Mouse (Mus musculus) frontal cortex, postnatal 36 days (tissue): Measurements from ENCODE around the gene Slain2.
"Not testable (repeated sequence)": the region's sequence is repeated elsewhere in the genome, so short reads cannot be mapped to it uniquely, and the experiment has no call there.

Experiments used
- DNase-seq, 2 experiments: peaks; one replicate each; pipeline ENCODE4 v3.0.0; 2022; ENCODE audit warnings: low spot score in 2 of 2

Gene Slain2

DNA sequence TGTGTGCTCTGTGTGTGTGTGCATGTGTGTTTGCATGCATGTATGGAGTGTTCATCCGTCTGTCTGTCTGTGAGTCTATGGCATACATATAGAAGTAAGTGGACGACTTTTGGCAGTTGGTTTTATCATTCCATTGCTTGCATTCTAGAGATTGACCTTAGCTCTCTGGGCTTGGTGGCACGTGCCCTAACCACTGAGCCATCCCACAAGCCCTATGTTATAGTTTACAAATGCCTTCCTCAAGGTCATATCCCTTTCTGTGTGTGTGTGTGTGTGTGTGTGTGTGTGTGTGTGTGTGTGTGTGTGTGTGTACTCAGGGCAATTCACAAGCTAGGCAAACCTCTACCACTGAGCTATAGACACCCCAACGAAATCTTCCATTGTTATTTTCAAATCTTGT, 12.2 kb upstream of the Slain2 start:
- DNase-seq, result no peak

DNA sequence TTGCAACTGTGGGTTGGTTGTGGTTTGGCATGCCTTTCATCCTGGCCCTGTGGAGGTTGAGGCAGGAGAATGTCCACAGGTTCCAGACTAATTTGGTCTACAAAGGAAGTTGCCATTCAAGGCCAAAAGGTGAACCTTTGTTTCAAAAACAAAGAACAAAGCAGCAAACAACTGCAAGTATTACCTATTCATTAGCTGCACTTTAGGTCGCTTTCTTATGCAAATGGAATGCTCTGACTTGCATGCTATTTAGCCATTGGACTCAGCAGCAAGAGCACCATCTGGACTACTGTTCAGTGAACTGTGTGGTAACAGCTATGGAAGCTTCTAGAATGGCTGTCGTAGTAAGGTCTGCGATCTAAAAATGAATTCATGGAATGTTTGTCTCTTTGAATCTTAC, 11.8 kb upstream of the Slain2 start:
- DNase-seq, result no peak

DNA sequence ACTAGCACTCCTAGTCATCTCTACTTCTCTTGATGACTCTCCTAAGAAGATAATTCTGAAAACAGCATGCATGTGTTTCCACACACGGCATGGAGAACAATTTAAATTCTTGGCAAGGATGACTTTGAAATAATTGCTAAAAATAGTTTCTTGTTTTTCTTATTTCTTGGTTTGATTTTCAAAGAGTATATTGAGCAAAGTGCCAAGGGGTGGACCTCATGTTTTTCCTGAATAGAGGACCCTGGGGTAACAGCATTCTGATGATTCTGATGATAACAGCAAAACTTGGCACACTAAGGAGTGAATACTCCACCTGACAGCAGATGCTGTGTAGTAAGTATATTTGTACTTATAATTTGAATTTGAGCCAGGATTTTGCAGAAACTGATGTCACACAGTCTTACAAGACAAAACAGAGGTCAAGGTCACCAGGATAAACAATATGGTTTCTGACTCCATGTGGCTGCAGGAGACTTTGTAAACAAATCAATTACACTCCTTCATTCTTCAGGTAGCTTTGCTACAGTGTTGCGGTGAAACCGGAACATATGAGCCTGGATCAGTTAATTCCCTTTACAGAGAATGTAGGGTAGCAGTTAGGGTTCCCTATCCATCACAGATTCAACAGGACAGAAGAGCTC, 11.1 kb upstream of the Slain2 start:
- no peak for DNase-seq

DNA sequence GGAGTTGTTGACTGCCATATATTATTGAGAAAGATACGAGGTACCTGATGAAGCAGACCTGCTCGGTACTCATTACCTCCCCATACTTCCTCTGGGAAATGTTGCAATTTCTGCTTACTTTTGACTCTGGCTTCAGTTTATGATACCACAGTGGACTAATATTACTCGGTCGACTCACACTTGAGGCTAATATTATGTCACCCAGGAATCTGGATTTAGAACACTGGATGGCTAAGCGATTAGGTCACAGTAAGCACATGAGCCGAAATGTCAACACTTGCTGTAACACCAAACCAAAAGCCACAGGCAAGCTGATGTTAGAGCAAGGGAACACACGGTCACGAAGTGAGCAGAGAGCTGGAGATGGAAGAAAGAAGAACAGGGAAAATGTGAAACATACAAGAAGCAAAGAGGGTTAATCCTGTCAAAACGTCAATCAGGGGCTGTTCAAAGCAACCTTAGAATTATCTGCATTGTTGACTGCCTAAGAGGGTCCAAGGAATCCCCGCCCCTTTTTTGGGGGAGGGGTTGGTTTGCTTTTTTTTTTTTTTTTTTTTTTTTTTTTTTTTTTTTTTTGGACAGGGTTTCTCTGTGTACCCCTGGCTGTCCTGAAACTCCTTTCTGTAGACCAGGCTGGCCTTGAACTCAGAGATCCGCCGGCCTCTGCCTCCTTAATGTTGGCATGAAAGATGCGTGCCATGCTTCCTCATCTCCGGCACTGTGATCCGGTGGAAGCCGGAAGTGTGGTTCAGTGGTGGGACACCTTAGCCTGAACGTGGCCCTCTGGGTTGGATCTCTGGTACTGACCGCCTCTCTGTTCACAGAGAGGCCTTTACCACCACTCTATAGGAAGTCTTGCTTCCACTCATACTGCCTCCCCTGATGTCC, 9.0 kb upstream of the Slain2 start:
- DNase-seq, result no peak

DNA sequence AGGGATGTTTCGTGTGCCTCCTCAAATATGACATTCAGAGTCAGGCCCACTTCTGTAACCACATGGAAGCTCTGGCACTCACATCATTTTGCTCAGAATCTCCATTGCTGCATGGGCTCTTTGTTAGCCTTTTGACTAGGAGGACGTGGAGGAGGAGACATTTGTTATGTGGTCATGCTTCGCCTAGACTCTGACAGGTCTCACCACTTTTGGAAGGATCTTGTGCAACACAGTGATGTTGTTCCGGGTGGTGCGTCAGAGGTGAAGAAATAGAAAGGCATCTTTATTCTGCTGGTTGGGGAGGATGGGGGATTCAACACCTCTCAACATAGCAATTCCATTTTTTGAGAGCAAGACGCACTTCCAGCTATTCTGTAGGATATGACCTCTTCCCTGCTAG, 6.7 kb upstream of the Slain2 start:
- DNase-seq, result no peak

DNA sequence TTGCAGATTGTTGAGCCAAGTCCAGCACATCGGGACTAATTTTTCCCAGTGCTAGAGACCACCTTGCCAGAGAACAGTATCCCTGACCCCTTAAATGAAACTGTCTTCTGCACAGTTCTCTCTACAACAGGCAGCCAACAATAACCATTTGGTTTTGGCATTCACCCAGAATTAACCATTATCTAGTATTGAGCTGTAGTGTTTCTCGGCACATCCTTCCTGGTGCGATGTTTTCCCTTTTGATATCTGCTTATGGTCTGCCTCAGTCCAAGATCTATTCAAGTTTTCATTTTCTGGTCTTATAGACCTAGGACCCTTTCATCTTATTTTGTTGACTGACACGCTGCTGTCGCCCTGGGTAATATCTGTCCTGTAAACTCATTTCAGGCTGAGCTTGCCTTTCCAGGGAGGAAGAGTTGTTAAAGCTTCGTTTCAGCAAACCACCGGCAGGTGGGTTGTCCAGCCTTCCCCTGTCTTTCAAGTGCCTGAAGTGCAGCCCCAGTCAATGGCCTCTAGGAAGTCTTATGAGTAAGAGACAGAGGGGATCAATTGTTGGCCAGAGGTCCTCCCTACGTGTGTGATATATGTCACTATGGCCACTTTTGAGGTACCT, 5.7 kb upstream of the Slain2 start:
- DNase-seq, result no peak

DNA sequence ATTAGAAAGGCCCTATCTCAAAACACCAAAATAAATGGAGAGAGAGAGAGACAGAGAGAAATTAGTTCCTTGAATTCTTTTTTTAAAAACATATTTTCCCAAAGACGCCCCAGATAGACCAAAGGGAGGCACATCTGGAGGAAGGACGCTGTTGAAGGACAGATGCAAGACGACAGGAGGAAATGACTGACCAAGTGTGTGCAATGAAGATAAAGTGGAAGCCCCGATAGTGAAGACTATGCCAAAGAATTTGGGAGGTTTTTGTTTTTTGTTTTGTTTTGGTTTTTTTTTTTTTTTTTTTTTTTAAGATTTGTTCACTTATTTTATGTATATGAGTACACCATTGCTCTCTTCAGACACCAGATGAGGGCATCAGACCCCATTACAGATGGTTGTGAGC, 4.7 kb upstream of the Slain2 start:
- no peak for DNase-seq

DNA sequence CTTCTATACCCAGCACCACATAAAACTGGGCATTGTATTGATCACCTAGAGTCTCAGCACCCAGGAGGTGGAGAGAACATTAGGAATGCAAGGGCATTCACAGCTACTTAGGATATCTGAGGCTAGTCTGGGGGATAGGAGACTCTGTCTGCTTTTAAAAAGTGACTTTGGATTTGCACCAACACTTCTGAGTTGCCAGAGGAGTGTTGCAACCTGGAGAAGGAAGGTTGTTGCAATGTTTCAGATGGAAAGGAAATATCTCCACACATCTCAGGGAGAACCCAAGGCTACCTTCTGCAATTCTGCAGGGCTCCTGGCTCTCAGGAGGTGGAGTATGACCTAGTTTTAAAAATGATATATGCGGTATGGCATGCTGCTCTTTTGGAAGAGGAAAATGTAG, 3.7 kb upstream of the Slain2 start:
- DNase-seq, result no peak

DNA sequence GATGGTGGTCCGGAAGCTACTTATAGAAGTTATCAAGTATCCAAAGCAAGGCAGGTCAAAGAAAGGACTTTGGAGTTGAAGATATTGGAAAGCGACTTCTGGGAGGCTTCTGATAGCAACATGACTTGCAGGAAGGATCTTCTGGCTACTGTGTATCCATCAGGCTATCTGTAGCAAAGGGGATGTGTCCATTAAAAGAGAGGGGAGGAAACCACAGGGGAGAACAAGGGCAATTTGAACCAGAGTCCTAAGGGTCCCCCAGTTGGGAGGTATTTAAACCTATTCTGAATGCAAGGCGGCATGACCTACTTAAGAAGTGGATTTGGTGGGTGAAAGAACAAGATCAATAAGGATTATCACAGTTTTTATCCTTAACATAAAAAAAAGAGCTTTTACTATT, 2.8 kb upstream of the Slain2 start:
- no peak for DNase-seq

DNA sequence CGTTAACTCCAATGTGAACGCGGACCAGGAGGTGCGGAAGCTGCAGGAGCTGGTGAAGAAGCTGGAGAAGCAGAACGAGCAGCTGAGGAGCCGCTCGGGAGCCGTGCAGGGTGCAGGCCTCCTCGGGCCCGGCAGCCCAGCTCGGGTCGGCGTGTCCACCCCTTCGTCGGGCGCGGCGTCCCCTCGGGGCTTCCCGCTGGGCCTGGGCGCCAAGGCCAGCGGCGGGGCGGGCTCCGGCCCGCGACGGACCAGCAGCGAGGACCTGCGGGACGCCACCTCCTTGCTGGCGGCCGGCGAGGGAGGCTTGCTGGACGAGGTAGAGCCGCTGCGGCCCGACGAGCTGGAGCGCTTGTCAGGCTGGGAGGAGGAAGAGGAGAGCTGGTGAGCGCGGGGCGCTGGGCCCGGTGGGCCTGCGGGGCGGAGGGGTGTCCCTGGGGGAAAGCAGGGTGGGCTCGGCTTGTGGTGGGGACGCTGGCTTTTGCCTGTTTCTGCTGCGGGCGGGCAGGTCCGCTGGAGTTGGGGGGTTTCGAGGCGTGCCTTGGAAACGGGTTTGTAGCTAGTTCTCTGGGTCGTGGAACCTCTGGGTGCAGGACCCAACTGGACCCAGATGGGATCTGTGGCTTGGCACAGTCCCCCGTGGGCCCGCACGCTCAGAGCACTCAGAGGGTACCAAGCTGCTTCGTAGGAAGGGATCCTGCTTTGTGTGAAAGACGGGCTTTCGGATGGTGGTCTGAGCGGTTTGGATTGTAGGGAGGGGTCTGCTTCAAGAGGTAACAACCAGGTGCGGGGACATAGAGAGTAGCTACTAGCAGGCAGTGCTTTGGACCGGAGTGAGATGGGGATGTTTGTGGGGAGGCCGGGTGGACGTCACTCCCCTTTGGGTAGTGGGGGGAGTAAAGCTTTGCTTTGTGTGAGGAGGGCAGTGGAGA, 793 bp downstream of the Slain2 start:
- peak; percentile 28 to 36 for DNase-seq

DNA sequence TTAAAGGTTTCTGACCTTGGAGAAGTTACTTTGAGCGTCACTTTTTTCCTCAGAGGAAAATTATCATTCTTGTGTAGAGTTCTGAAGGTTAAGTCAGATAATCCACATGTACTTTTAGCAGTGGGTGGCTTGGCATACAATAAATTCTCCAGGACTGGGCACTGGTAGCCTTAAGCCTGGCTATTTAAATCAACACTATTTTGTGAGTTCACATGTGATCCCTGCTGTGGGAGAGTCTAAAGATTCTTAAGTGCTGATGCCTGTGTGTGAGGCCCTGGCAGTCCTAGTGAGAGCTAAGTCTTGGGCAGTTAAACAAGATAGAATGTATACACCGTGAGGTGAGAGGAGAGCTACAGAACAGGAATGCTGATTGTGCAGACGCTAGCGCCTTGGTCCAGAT, 1.9 kb downstream of the Slain2 start:
- DNase-seq, result no peak

DNA sequence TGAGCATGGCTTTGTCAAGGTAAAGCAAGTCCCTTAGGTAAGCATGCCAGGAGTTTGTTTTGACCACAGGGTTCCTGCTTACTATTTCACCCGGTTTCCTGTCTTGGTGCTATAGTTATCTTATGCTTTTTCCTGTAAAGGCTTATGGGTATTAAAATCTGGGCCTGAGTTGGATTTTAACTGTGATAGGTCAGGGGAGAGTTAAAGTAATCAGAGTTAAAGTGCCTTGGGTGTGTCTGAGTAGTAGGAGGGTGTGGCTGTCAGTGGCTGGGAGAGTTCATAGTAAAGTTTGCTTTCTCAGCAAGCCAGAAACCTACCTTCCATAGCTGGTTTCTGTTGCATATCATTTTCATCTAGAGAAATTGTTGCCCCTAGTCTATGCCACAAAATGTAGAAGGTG, 2.7 kb downstream of the Slain2 start:
- DNase-seq, result no peak

DNA sequence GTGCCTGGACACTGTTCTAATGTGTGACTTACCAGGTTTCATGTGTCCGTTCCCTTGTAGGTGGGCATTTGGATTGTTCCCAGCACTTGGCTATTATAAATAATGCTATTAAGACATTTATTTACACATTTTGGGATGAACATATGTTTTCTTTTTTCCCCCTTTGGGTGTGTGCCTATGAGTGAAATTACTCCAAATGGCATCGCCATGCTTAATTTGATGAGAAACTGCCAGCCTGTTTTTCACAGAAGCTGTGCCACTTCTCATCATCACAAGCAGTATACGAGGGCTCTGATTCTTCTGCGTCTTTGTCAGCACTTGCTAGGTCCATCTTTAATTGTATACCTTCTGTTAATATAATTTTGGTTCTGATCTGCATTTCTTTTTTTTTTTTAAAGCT, 6.3 kb downstream of the Slain2 start:
- DNase-seq, result no peak

DNA sequence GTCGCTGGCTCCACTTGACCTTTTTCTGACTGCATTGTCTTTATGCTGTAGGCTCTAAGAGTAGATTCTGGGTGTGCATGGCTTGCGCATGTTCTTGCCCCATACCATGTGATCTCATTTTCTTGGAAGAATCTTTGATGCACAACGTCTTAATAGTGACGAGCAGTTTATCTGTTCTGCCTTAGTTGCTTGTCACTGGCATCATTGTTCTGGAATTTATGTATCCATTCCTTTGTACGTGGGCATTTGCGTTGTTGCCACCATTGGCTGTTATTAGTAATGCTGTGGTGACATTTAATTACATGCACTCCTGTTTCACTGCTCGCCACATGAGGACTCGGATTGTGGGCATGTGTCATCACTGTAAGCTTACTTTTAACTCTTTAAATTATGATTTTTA, 7.1 kb downstream of the Slain2 start:
- DNase-seq, result no peak

DNA sequence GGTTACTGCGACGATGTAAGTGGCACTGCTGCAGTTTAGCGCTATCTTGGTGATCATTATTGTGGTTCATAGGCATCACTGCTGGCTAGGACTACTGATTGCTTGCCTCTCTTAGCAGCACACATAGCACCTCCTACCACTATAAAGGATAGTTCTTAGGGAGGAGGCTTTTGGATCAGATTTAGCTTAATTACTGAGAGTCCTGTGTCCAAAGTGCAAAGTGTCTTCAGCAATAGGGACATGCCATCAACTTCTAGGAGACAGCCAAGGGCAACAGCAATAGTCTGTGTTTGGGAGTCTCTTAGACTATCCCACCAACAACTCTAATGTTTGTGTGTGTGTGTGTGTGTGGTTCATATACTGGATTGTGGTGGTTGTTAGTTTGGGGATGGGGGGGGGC, 8.7 kb downstream of the Slain2 start:
- no peak for DNase-seq

DNA sequence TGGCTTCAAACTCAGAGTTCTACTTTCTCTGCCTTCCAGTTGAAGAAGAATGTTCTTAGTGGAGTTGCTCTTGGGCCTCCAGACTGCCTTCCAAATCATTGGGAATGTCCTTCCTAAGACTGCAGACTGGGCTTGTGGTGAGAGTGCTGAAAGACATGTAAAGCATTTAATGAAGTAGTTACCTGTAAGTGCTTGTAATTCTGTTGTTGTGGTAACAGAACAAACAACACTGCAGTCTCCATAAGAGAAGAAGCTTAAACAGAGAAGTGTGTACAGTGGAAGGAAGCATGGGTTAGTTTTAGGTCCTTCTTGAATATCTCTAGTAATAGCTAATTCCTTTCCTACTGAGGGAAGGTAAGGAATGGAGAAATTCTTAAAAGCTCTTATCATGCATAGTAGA, 13.0 kb downstream of the Slain2 start:
- DNase-seq, result no peak

DNA sequence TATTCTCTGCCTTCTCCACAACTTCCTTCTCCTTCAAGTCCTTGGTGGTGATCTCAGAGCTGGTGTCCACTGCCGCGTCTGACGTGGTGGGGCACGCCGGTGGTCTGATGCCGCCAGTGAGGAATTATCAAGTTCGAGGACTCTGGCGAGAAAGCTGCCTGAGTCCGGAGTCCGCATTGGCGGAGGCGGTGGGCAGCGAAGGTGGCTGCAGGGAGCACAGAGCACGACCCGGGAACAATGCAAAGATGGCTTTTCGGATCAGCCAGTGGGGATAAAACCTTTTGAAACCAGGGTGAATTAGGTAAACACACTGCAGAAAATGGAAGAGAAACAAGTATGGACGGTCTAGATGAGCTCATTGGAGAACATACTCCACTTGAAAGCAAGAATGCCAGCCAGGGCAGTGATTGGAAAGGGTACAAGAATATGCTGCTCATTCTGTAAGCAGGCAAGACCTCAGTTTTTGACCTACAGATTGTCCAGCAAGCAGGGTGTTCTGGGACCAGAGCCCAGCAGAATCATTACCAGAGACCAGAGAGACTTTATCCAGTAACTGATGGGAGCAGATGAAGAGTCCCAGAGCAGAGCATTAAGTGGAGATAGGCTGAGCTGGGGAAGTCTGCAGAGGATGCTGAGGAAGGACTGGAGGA, 19.0 kb downstream of the Slain2 start:
- DNase-seq, result no peak

DNA sequence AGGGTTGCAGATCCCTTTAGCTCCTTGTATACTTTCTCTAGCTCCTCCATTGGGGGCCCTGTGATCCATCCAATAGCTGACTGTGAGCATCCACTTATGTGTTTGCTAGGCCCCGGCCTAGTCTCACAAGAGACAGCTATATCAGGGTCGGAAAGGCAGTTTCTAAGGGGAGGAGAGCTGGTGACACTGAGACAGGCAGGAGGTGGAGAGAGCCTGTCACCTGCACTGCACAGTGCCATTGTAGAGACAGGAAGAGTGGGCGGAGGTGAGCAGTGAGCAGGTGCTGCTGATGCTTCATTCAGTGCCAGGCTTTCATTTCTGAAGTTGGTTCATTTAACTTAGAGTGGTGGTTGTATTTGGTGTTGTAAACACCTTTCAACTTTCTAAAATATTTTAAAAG, 24.3 kb downstream of the Slain2 start:
- DNase-seq, result not testable (repeated sequence)

DNA sequence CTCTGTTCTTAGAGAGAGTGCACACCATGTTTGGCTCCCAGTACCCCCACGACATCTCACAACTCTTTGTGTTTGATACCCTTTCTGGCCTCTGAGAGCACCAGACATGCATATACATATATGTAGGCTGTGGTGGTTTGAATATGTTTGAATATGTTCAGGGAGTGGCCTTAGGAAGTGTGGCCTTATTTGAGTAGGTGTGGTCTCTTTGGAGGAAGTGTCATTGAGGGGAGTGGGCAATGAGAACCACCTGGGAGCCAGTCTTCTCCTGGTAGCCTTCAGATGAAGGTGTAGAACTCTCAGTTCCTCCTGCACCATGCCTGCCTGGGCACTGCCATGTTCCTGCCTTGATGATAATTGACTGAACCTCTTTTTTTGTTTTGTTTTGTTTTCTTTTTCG, 25.2 kb downstream of the Slain2 start:
- DNase-seq, result no peak

DNA sequence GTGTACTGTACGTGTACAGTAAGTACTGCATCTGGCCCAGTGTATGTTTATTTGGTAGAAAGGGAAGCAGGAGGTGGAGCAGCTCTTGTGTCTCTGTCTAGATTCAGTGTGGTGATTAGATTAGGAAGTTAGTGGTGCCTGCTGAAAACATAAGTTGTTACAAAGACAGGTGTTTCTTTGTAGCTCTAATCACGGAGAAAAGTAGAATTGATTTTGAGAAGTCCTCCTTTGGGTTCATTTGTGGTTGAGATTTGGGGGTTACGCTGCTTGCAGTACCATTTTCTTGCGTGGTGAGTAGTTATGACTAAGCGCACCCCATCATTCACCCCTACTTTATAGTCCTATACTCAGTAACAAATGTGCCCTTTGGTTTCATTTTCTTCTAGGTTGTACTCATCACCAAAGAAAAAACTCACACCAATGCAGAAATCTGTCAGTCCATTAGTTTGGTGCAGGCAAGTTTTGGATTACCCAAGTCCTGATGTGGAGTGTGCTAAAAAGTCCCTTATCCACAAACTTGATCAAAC, 26.9 kb downstream of the Slain2 start:
- no peak for DNase-seq

DNA sequence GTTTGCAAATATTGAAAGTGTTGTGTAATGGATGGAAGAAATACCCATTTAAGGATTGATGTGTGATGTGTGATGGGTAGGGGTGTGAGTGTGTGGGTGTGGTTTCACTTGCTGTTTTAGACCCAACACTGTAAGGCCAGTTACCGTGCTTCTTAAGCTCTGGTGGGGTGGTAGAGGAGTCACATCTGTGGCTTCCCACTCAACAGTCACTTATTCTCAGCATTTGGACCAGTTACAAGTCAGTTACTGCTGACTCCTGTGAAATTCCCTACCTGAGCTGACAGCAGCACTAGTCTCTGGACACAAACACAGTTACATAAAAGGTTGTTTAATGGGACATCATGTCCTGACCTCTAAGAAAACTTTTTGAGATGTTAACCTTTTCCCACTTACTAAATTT, 34.0 kb downstream of the Slain2 start:
- peak in 1 of 2 experiments; percentile 39 for DNase-seq
